Mouse (Mus musculus): ENCODE data around the gene Mpped2. TPM values are rescaled to one million over a fixed set of nuclear protein-coding genes. Genes with fewer than 3 reads are reported as not detected.

Mpped2 gene
- total RNA-seq, 2 experiments from 2014 or later, result 3.1 to 4.7 TPM

DNA sequence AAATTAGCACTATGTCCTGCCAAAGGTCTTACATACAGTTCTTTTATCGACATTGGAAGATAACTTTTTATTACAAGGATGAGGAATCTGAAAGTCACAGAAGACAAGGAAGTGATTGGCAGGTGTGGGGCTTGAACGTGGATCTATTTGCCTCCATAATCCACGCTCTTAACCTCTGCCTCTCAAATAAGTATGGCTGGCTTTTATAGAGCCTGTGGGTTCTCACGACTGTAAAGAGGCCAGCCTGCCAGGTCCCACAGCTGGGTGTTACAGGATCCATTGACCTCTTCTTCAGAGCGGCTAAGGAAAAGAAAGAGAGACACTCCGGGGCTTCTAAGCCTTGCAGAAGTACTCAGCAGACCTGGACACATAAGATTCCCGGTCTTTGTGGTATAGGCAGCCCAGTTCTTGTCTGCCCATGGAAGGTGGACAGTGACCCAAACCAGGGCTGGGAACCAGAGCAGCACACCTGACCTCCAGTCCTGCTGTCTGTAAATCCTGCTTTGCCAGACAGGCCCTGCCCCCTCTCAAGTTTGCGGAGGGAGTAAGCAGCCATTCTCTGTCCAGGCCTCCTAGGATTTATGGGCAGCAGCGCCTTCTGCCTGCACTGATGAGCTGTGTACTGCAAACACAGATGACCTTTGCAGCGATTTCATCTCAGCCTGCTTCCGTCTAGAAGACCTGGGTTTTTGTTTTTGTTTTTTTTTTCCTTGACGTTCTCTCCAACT is 162.7 kb downstream of the Mpped2 start:
- DNase-seq, result no peak

DNA sequence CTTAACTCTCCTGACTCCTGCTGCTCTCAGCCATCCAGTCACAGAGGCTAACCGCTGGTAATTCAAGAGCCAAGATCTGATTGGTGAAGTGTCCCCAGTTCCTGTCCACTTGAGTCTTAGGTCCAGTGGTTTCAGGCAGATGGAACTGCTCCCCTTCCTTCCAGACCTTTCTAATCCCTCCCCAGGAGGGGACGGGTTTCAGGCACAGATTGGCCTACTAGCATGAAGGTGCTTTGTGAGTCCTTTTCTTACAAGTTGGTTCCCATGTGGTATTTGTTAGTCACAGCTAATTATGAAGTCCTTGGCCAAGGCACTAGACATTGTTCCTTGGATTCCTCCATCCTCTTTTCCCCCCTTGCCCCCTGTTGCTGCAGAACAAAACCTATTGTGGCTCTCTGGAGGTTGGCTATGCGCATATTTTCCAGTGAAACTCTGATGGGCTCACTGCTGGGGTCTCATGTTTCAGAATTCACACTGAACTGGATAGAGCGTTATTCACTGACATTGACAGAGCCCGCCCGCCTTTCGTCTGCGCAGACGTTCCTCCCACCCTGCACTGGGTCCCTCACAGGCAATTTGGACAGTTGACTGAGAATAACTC is 163.4 kb downstream of the Mpped2 start:
- no peak for DNase-seq

DNA sequence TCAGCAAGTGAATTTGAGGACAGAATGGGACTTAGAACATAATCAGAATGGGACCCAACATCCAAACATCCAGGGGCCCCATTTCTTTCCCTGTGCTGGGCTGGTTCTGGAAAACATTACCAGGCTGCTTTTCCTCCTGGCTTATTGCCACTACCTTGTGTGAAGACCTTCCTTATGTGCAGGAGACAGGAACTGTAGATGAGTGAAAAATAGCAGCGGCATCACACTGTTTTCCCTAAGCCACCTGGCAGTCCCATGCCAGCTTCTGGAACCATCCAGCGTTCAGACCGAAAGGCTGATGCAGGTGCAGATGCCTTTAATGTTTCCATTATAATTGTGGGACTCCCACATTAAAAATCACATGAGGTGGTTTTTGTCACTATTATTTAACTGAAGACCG is 164.2 kb downstream of the Mpped2 start:
- DNase-seq, result no peak

DNA sequence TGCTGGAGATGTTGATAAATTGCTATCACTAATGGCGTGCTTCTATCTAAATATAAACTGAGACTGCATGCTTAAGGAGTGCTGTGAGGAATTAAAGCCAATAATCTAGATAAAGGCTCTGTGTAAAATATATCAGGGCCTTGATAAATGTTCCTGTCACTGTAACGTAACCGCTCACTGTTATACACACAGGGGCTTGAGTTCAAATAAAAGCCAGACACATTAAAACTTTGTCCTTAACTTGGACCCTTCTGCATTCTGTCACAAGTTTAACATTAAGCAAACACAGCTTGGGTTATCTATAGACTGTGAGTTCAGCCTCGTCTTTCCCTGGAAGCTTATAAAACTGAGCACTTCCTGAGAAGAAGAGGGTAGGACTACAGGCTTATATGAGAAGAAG is 164.6 kb downstream of the Mpped2 start:
- no peak for DNase-seq

DNA sequence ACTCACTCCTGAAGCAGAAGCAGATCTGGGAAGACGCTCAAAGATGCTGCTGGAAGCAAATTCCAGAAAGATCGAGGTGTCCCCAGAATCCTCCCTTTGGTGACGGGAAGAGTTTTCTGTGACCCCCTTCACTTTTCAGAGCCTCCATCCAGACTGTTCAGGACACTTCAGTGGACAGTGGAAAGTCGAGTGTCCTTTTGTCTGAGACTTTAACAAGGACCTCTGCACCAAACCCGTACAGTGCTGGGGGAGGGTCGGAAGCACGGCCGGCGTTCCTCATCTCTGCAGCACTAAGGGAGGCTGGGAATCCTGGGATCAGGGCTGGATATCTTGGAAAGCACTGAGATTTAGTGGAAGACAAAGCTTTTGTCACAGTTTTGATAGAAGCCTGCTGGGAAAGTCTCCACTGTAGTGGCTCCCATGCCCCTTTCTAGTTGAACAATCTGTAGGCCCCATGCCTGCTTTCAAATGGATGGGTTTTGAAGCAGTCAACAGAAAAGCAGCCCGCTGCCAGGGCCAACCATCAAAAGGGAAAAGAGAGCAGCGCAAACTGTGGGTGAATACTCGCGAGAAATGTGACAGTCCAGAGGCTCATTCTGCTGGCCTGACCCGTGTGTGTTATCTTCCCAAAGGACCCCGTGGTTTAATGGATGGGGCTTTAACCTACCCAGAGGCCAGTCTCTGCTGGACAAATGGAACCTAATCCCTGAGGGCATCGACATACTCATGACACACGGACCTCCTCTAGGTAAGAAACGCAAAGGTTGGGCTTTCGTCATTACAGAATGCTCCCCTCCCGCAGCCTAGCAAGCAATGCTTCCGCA is 168.0 kb downstream of the Mpped2 start:
- DNase-seq, result no peak

DNA sequence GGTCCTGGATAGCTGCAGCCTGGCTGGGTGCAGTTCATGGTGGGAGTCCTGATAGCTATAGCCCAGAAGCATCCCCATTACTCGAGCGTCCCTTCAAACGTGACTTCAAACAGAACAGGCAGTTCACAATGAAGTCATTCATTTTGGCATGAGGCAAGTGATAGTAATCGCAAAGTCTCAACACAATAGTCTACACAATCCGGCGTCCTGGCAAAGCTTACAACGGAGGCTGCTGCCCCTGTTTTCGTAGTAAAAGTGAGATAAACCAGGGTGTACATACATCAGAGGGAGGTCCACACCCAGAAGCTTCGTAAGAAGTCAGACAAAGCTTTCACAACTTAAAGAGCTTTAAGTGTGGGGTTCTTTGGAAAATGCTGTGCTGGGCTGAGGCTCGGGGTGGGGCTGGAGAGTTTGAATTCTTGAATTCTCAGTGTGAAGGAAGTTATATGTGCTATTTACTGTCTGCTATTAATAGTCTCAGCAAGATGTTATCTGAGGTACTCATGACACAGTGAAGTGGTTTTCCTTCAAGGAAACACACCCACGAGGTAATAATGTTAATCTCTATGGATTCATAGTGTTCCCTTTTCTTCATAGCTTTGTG is 170.1 kb downstream of the Mpped2 start:
- no peak for DNase-seq

DNA sequence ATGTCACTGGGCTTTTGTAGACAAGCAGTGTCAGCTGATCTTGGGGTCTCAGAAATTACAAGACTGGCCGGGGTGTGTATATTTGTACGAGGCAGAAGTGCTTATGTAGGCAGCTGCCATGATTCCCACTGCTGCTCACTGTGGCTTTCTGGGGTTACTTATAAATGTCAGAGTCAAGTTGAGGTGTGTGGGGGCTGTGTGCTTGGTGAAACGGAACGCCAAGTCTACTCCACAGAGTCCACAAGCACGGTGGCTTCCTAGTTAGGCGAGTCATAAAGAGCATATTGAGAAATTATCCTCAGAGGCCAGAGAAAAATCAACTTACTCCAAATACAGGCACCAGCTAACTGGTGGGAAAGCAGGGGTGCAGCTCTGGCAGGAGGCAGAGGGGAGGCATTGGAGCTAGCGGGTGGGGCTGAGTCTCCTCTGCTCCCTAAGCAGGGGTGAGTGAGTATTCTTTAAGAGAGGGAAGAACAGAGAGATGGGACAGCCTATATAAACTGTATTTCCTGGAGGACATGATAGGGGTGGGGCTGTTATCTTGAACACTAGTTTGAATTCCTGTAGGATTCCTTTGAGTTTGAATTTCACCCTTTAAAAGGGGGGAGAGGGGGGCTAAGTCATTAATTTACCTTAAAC is 172.2 kb downstream of the Mpped2 start:
- no peak for DNase-seq

DNA sequence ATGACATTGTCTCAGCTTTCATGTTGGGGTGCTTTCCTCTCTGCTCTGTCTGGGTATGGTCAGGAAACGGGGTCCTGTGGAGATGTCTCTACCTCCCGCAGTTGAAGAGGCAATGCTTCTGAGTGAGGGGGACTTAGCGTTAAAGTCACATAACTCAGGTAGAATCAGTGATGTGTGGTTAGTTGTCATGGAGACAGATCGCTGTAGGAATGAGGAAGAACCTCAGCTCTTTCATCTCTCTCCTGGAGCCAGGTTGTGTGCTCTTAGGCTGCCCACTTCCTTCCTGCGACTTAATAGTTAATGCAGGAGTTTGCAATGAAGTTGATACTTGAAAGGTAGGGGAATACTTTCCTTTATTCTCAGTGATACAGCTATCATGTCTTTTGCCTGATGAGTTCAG is 173.2 kb downstream of the Mpped2 start:
- DNase-seq, result no peak

DNA sequence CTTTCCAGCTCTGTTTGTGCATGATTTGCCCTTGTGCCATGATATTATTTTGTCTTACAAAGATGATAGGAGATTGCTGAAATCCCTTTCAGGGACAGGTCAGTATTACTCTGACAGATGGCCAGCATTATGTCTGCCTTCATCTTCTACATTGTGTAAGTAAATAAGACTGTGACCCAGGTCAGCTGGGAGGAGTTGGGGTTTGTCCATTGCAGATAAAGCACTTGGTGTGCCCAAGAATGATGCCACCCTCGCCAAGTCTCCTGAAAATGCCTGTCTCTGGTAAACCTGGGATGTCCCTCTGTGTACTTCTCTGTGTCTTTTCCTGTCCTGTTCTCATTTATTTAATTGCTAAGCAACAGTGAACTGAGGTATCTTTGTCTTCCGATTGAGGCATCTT is 177.8 kb downstream of the Mpped2 start:
- DNase-seq, result no peak

DNA sequence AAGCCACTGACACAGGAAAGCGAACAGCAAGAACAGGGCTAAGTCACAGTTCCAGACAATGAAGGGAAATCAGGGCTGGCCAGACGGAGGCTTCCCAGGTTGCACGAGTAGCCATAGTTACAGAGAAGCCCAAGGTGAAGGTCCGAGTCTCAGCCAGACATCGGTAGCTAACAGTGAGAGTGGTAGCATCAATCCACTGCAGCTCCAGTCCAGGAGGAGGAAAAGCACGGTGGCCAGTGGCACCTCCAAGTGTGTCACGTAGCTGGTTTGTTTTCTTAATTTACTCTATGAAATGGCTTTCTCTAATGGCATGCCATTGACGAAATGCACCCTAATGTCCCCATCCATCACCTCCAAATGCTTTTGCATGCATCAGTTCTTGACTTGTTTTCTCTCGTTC is 180.1 kb downstream of the Mpped2 start:
- no peak for DNase-seq

DNA sequence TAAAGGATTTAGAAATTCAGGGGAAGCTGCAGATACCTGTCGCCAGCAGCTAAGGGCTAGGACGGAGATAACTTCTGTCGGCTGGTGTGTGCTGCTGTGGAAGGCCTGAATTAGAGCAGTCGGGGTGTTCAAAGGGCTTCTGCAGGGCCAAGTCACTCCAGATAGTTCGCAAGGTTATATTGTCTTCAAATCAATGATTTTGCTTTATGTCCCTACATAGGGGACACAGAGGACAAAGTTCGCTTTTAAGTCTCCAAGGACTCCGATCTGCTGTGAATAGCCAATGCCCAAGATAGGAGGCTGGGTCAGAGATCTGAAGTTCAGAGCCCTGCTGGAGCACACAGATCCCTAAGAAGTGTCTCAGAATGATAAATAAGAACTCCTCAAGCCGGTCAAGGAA is 190.3 kb downstream of the Mpped2 start:
- DNase-seq, result no peak

DNA sequence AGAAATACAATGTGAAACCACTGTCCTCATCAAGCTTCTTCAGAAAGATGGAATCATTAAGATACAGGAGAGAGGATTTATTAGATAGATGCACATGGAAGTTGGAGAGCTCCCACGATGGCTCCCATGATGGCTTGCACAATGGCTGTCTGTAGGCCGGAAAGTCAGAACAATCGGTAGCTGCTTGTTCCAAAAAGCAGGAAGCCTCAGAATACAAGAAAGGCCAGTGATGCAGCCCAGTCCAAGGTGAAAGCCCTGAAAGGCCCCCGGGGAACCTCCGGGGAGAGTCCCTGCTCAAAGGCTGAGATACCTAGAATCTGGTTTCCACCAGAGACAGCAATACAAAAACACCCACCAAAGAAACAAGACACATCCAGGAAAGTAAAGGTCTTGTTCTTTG is 195.1 kb downstream of the Mpped2 start:
- DNase-seq, result no peak

DNA sequence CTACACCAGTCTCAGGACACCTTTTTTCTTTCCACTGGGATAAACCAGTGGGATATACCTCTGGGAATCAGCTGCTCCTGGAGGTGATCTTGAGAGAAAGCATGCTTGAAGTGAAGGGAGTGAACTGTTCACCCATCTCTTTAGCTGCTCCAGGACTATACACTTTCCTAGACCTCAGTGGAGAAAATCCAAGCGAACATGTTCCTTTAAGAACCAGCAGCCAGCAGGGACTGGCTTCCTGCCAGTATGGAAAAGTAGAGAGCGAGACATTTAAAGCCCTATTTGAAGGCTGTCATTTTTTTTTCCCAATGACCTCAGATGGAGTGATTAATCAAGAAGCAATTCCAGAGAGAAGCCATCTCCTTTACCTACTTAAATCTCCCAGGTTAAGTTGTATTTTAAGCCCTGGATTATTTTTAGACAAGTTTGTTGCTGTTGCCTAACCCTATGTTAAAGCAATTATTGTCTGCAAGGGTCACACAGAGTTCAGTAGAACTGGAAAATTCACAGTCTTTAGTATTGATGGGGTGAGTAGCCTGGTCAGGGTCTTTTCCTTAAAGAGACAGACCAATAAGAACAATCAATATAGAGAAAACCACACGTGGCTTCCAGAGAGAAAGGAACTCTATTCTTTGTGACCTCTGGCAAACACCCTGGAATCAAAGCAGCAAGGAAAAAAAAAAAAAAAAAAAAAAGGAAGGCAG is 196.4 kb downstream of the Mpped2 start:
- DNase-seq, result peak; percentile 36

DNA sequence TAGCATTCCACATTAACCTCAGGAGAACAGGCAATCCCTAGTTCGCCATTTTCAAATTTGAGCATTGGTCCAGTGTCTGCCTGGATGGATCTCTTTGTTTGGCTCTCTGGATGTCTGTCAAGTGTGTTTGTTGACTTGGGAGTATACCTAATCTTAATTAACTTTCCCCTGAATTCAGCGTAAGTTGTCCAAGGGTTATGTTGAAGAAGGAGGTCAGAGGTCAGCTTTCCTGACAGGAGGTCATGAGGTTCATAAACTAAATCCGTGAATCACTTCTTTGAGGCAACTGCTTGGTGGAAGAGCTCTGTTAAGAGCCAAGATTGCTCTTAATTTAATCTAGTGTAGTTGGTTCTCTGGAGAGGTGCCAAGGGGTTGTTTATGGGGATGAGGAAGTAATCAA is 200.3 kb downstream of the Mpped2 start:
- DNase-seq, result no peak

DNA sequence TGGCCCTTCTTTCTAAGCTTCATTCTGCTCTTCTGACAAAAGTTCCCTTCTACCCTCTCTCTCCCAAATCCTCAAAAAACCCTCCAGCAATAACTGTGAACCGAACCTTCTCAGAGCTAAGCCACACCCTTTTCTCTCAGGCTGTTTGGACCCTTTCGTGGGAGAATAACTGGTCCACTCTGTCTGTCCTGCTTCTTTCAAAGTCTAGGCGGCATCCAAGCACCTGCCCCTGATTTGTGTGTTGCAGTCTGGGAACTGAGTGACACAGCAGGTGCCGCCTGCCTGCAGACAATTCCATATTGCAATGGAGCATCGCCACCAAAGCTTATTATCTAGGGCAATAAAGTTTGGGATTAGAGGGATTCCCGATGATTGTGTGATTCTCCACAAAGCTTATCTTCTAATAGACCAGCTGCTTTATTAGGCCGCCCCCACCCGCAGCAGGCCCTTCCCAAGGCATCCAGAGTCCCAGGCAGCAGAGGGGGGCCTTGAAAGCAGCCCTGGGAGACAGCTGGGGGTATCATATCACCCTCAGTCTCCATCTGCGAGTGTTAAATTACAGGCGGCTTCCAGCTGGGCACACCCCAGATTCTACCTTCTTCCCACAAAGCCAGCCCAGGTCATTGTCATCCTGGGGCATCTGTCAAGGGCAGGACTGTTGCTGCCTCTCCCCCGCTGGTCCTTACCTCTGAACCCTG is 202.4 kb downstream of the Mpped2 start:
- no peak for DNase-seq

DNA sequence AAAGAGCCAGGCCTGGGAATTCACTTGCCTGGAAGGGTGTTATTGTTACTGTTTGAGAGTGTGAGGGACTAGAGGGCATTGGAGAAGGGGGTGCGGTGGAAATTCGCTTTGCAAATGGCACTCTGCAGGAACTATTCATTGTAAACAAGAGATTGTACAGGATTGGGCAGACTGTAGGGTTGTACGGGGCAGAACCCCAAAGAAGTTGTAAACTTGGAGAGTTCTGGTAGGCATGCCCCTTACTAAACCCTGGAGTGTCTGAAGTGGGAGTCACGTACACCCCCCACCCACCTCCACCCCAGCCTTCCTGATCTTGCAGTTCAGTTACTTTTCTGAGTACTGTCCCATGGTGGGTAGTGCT is 202.9 kb downstream of the Mpped2 start:
- DNase-seq, result no peak

DNA sequence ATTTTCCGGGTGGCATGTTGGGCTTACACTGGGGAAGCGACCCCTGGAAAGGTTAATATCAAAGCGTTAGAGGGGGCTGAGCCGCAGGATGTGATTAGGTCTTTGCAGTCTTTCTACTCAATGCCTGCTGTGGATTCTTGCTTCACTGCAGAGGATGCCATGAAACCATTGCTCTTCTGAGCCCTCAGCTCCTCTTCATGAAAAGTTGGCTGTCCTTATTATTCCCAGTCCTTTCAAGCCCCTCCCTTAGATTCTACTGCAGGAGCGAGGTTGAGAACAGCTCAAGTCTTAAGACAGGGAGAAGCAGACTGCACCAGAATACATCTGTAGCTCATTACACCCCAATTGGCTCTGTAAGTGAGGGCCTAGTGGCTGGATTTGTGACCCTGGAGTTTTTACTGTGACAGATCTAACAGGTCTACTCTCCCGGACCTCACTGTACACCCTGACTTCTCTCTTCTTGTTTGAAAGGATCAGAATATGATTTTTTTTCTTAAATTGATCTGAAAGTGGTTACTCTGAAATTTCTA is 218.9 kb downstream of the Mpped2 start:
- DNase-seq, result no peak
